Mouse (Mus musculus) ES-E14 (cell line): ENCODE results near the gene Lrfn1. TPM values are rescaled to one million over a fixed set of nuclear protein-coding genes. Genes with fewer than 3 reads are reported as not detected.

Source experiments
- DNase-seq: peaks from one replicate; pipeline ENCODE4 v3.0.0-alpha.2; 2013; ENCODE audit warnings: low read depth, low spot score
- H3K27ac ChIP-seq: 2 replicates; pipeline ENCODE4 v1.5.1; 2012; ENCODE audit warnings: low read depth, mild to moderate bottlenecking, low read length, moderate library complexity, mixed read lengths; ENCODE audit not compliant: poor library complexity, insufficient read depth, severe bottlenecking
- H3K36me3 ChIP-seq: 2 replicates; pipeline ENCODE4 v1.6.1; 2012; ENCODE audit warnings: mild to moderate bottlenecking, low read length, moderate library complexity, mixed read lengths; ENCODE audit not compliant: control insufficient read depth, poor library complexity, insufficient read depth, severe bottlenecking
- H3K4me1 ChIP-seq, 2 experiments: fragments of 150-350 bp in 1 of 2; sonication (generic) in 1 of 2; 2 replicates each; pipeline ENCODE4 v1.6.1; 2012; ENCODE audit warnings: low read length in 2 of 2, mild to moderate bottlenecking in 1 of 2, mixed read lengths in 1 of 2; ENCODE audit not compliant: control insufficient read depth in 2 of 2, insufficient read depth in 2 of 2, poor library complexity in 1 of 2
- H3K4me3 ChIP-seq, 2 experiments: fragments of 150-350 bp in 1 of 2; sonication (generic) in 1 of 2; 2 replicates each; pipeline ENCODE4 v1.5.1; 2012; ENCODE audit warnings: low read length in 2 of 2, low read depth in 1 of 2, mild to moderate bottlenecking in 1 of 2, mixed read lengths in 1 of 2; ENCODE audit not compliant: insufficient read depth in 1 of 2, poor library complexity in 1 of 2, severe bottlenecking in 1 of 2
- H3K9ac ChIP-seq: 2 replicates; pipeline ENCODE4 v1.6.1; 2012; ENCODE audit warnings: low read depth, mild to moderate bottlenecking, low read length, mixed read lengths; ENCODE audit not compliant: poor library complexity, insufficient read depth, severe bottlenecking
- H3K9me3 ChIP-seq: fragments of 150-350 bp; sonication (generic); 2 replicates; pipeline ENCODE4 v1.6.1; 2012; ENCODE audit warnings: low read depth, mild to moderate bottlenecking, low read length; ENCODE audit not compliant: control insufficient read depth, insufficient read depth
- CHD2 ChIP-seq: IDR thresholded peaks from 2 replicates; pipeline ENCODE4 v1.6.1; 2014; ENCODE audit warnings: mild to moderate bottlenecking, low read depth, low read length, inconsistent platforms
- HCFC1 ChIP-seq: IDR thresholded peaks from 2 replicates; pipeline ENCODE4 v1.6.1; 2012; ENCODE audit warnings: low read length, inconsistent platforms, borderline replicate concordance; ENCODE audit not compliant: insufficient read depth
- MAFK ChIP-seq: IDR thresholded peaks from 2 replicates; pipeline ENCODE4 v1.6.1; 2014; ENCODE audit warnings: mild to moderate bottlenecking, low read depth, low read length, inconsistent platforms; ENCODE audit not compliant: insufficient read depth
- ZC3H11A ChIP-seq: IDR thresholded peaks from 2 replicates; pipeline ENCODE4 v1.6.1; 2012; ENCODE audit warnings: low read depth, mild to moderate bottlenecking, inconsistent platforms, low read length, borderline replicate concordance
- ZNF384 ChIP-seq: IDR thresholded peaks from 2 replicates; pipeline ENCODE4 v1.6.1; 2012; ENCODE audit warnings: low read depth, low read length, inconsistent platforms
- in situ Hi-C, 2 experiments: fragments of 600-800 bp; cut with MboI; formaldehyde crosslinking; loops; one replicate each; pipeline ENCODE4 v1.15.1; 2025; ENCODE audit warnings: low sequenced_read_pairs in 2 of 2, inconsistent platforms in 1 of 2; ENCODE audit not compliant: unreplicated experiment in 2 of 2
- total RNA-seq: library from RNA; depleted of rRNA; stranded (reverse); fragments of 300-350 nt; gene quantifications from 2 replicates; pipeline ENCODE4 v1.2.3, GENCODE M21; 2012; rRNA removed

The Lrfn1 gene
- total RNA-seq, 1 experiment: 17.1 TPM

GRCm38 (mm10) chr7:28511441-28511840 lies 59.7 kb downstream of the Lrfn1 start:
- TF ChIP-seq HCFC1 (no peak), ZC3H11A (no peak), MAFK (no peak), ZNF384 (no peak), CHD2 (no peak)
- Histone ChIP-seq H3K4me3 (no peak overlapping the region), H3K27ac (no peak overlapping the region), H3K4me1 (peaks cover 0 to 2% of the 10 kb centered on the region in 2 experiments; a peak in 1 of 4 replicates), H3K9me3 (no peaks in the 10 kb centered on the region), H3K36me3 (no peaks in the 10 kb centered on the region), H3K9ac (no peak overlapping the region)
- DNase-seq: no peak
- in situ Hi-C loops: no loop called here

Other genes starting within 250 kb of the Lrfn1 start
- gene Eid2, start 184.1 kb upstream of the Lrfn1 start, total RNA-seq: 15.3 and 18.5 TPM in 2 replicates
- gene Eid2b, start 174.2 kb upstream of the Lrfn1 start, total RNA-seq: 4.3 and 4.6 TPM in 2 replicates
- gene Selenov, start 160.8 kb upstream of the Lrfn1 start, total RNA-seq: 0.16 and 0.58 TPM in 2 replicates
- gene Dll3, start 149.7 kb upstream of the Lrfn1 start, total RNA-seq: 4.1 and 17.4 TPM in 2 replicates
- gene Timm50, start 139.9 kb upstream of the Lrfn1 start, total RNA-seq: 124 and 159 TPM in 2 replicates
- gene Supt5, start 113.2 kb upstream of the Lrfn1 start, total RNA-seq: 83.7 and 87.8 TPM in 2 replicates
- 1,678 and 1,740 TPM in 2 replicates for gene Rps16, start 101.3 kb upstream of the Lrfn1 start, total RNA-seq
- 15.0 TPM in 2 replicates for gene Plekhg2, start 79.4 kb upstream of the Lrfn1 start, total RNA-seq
- gene Zfp36, start 71.7 kb upstream of the Lrfn1 start, total RNA-seq: 3.9 and 5.0 TPM in 2 replicates
- 34.8 and 50.8 TPM in 2 replicates for gene Med29, start 59.3 kb upstream of the Lrfn1 start, total RNA-seq
- 74.5 and 83.9 TPM in 2 replicates for gene Paf1, start 59.0 kb upstream of the Lrfn1 start, total RNA-seq
- 12.7 and 17.2 TPM in 2 replicates for gene Gmfg, start 14.5 kb upstream of the Lrfn1 start, total RNA-seq
- gene Ifnl2, start 58.5 kb downstream of the Lrfn1 start, total RNA-seq: not detected in 2 replicates
- gene Ifnl3, start 70.9 kb downstream of the Lrfn1 start, total RNA-seq: not detected in 2 replicates
- gene Sycn, start 88.9 kb downstream of the Lrfn1 start, total RNA-seq: not detected in 2 replicates
- 0.18 and 0.32 TPM in 2 replicates for gene Nccrp1, start 95.3 kb downstream of the Lrfn1 start, total RNA-seq
- 26.9 and 30.3 TPM in 2 replicates for gene Samd4b, start 146.2 kb downstream of the Lrfn1 start, total RNA-seq
- gene Pak4, start 146.2 kb downstream of the Lrfn1 start, total RNA-seq: 31.9 and 32.2 TPM in 2 replicates
- gene Acp7, start 179.4 kb downstream of the Lrfn1 start, total RNA-seq: 1.6 and 2.5 TPM in 2 replicates
- gene Fbxo27, start 240.9 kb downstream of the Lrfn1 start, total RNA-seq: 5.8 and 5.9 TPM in 2 replicates